Mouse (Mus musculus): ENCODE measurements around the gene Prkce. TPM values are rescaled to one million over a fixed set of nuclear protein-coding genes. Genes with fewer than 3 reads are reported as not detected.
A peak's percentile ranks its signal among the peaks of the same experiment; 100 is the strongest.

Prkce gene
- polyA plus RNA-seq, 1 experiment from 2014 or later: 5.5 TPM

DNA sequence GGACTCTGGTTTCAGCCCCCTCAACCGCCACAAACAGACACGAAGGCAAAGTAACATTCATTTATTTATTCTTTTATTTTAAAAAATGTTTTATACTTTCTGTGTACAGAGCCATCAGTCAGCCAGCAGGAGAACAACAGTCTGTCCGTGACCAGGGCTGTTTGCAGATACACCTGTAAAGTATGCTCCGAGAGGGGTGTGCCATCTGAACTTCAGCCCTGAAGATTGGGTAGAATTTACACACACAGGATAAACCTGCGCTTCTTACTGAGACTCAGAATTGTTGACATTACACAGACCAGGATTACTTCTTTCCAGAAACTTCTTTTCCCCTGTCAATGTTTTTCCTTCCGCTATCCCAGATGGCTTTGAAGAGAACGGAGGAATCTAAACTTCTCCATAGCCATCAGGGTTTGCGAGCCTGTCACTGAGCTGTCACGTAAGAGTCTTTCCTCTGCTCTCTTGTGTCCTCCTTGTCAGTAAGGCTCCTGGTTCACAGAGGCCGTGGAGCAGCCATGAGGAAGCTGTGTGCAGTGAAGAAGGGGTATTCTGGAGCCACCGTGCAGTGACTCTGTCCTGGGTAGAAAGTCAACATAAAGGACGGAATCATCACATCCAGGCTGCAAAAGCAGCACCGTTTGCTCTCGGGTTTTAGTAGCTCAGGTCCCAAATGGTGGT lies 286.2 kb downstream of the Prkce start:
- no peak overlapping the region for H3K9ac ChIP-seq (replicated peaks; ENCODE audit: low read length)
- ATAC-seq (ENCODE audit: low FRiP score, low TSS enrichment): no peak
- peaks cover 5% of the 10 kb centered on the region; the same call in 1 of the 2 replicates for H3K4me1 ChIP-seq (ENCODE audit: insufficient read depth, low read length)
- 70% methylated on average over 14 of the region's 14 CpGs for WGBS
- no peak overlapping the region for H3K4me3 ChIP-seq (ENCODE audit: low read length)
- H3K27me3 ChIP-seq (ENCODE audit: insufficient read depth, low read length): no peaks in the 10 kb centered on the region
- H3K9me3 ChIP-seq (ENCODE audit: low read length): no peaks in the 10 kb centered on the region
- H3K36me3 ChIP-seq (ENCODE audit: insufficient read depth, low read length): no peaks in the 10 kb centered on the region
- no peak overlapping the region for H3K4me2 ChIP-seq (replicated peaks; ENCODE audit: low read depth, low read length)
- H3K27ac ChIP-seq (ENCODE audit: low read length): no peak overlapping the region

DNA sequence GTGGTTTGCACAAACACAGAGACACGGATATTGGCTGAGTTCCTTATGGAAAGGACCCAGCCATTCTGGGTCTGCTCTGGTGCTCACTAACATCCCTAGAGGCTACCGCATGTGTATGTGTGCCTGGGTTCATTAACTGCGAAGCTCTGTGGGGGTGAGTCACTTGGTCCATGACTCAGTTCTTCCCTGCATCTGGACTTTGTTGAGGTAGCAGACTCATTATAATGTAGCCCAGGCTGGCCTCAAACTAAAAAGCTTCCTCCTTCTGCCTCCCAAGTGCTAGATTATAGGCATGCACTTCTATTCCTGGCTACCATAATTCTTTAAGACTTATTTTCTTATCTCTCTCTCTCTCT lies 286.7 kb downstream of the Prkce start:
- Histone ChIP-seq H3K36me3 (ENCODE audit: insufficient read depth, low read length) (no peaks in the 10 kb centered on the region), H3K9me3 (ENCODE audit: low read length) (no peaks in the 10 kb centered on the region), H3K9ac (replicated peaks; ENCODE audit: low read length) (no peak overlapping the region), H3K27ac (ENCODE audit: low read length) (no peak overlapping the region), H3K4me1 (ENCODE audit: insufficient read depth, low read length) (peaks cover 5% of the 10 kb centered on the region; the same call in 1 of the 2 replicates), H3K4me3 (ENCODE audit: low read length) (no peak overlapping the region), H3K4me2 (replicated peaks; ENCODE audit: low read depth, low read length) (no peak overlapping the region), H3K27me3 (ENCODE audit: insufficient read depth, low read length) (no peaks in the 10 kb centered on the region)
- 71% methylated on average over 3 of the region's 3 CpGs for WGBS
- ATAC-seq (ENCODE audit: low FRiP score, low TSS enrichment): no peak

DNA sequence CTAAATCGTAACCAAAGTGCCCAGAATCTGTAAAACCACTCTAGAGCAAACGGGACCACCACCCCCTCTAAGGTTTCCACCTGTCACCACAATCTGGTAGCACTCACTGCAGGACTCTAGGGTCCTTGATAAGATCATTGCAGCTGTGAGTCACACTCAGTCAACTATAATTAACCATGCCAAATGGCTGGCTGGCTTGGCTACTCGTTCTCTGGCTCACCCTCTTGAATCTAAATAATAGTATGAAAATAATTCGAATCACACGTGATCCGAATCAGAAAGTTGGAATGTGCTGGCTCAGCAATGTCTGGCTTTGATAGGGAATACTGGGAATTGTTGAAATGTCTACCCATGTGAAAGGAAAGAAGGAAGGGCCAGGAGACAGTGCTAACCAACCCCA lies 288.9 kb downstream of the Prkce start:
- no peaks in the 10 kb centered on the region for H3K36me3 ChIP-seq (ENCODE audit: insufficient read depth, low read length)
- no peaks in the 10 kb centered on the region for H3K27me3 ChIP-seq (ENCODE audit: insufficient read depth, low read length)
- peaks cover 15% of the 10 kb centered on the region for H3K4me1 ChIP-seq (ENCODE audit: insufficient read depth, low read length)
- H3K4me3 ChIP-seq (ENCODE audit: low read length): no peak overlapping the region
- H3K27ac ChIP-seq (ENCODE audit: low read length): no peak overlapping the region
- no peak for ATAC-seq (ENCODE audit: low FRiP score, low TSS enrichment)
- no peak overlapping the region for H3K4me2 ChIP-seq (replicated peaks; ENCODE audit: low read depth, low read length)
- no peak overlapping the region for H3K9ac ChIP-seq (replicated peaks; ENCODE audit: low read length)
- no peaks in the 10 kb centered on the region for H3K9me3 ChIP-seq (ENCODE audit: low read length)
- 69% methylated on average over 6 of the region's 6 CpGs for WGBS

DNA sequence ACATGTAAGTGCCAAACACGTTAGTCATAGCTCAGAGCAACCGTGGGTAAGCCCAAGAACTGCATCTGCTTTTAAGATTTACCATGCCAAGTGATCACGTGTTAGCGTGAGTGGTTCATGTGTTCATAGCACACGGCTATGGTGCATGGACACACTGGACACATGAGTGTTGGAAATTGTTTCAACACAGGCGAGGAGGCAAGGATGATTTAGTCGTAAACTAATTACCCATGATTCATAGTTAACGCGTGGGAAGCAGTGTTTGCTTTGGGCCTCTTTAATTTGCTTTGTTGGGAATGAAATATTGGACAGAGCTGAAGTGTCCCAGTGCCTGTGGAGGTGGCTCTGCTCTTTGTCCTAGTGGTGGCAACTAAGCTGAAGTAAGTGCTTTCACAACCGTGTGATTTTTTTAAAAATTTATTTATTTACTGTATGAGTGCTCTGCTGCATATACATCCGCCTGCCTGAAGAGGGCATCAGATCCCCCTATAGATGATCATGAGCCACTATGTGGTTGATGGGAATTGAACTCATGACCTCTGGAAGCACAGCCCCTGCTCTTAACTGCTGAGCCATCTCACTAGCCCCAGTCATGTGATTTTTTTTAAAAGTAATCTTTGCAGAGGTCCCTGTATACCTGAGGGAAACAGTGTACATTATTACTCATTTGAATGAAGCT lies 290.9 kb downstream of the Prkce start:
- Histone ChIP-seq H3K27me3 (ENCODE audit: insufficient read depth, low read length) (no peaks in the 10 kb centered on the region), H3K4me2 (replicated peaks; ENCODE audit: low read depth, low read length) (no peak overlapping the region), H3K4me1 (ENCODE audit: insufficient read depth, low read length) (peaks cover 18% of the 10 kb centered on the region), H3K4me3 (ENCODE audit: low read length) (no peak overlapping the region), H3K9ac (replicated peaks; ENCODE audit: low read length) (no peak overlapping the region), H3K9me3 (ENCODE audit: low read length) (no peaks in the 10 kb centered on the region), H3K27ac (ENCODE audit: low read length) (no peak overlapping the region), H3K36me3 (ENCODE audit: insufficient read depth, low read length) (no peaks in the 10 kb centered on the region)
- 60% methylated on average over 11 of the region's 11 CpGs for WGBS
- ATAC-seq (ENCODE audit: low FRiP score, low TSS enrichment): no peak

DNA sequence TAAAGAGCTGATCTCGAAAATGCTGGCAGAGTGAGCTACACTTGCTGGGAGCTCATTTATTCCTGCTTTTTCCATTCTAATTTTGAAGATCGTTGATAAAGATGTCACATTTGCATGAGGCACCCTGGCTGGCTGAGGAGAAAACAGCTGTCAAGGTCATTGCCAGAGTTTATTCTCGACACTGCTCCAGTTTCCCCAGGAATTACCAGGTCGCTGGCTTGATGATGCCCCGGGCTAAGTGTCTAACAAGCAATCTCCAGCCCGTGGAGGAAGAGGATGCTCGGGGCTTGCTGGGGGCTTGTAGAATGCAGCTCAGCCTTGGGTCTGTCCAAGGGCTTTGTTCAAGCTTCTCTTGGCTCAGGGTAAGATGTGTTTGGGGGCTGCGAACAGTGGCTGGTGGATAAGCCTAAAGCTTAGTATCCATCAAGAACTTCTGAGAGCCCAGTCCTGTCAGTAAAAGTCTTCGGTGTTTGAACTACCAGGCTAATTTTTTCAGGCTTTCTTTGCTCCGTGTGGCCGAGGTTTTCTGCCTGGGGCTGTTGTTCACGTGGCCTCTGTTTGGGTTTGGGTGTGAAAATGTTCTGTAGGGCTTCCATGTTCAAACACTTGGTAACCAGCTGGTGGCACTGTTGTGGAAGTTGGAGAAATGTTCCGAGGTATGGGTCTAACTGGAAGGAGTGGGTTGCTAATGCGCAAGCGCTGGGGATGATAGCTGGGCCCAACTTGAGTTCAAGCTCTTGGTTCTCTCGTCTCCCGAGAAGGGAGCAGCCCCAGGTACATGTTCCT lies 293.3 kb downstream of the Prkce start:
- no peak for ATAC-seq (ENCODE audit: low FRiP score, low TSS enrichment)
- 61% methylated on average over 17 of the region's 17 CpGs for WGBS
- H3K27ac ChIP-seq (ENCODE audit: low read length): no peak overlapping the region

DNA sequence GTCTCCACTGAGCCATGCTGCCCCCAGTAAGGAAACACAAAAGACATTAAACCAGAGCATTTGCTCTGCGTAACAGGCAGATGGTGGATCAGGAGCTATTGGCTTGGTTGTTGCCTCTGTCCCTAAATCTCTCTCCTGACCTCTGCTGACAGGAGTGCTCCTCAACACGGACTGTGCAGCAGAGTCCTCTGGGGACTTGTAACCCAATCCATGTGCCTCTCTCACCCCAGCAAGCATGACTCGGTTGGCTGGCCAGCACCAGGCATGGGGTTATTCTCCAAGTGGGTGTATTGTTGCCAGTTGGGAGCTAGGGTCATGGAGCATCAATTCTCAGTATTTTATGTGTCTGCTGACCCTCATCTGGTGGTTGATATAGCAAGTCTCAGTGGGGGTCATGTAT lies 295.8 kb downstream of the Prkce start:
- Histone ChIP-seq H3K9me3 (ENCODE audit: low read length) (no peaks in the 10 kb centered on the region), H3K9ac (replicated peaks; ENCODE audit: low read length) (no peak overlapping the region), H3K27me3 (ENCODE audit: insufficient read depth, low read length) (no peaks in the 10 kb centered on the region), H3K27ac (ENCODE audit: low read length) (no peak overlapping the region), H3K4me2 (replicated peaks; ENCODE audit: low read depth, low read length) (no peak overlapping the region), H3K4me3 (ENCODE audit: low read length) (no peak overlapping the region), H3K4me1 (ENCODE audit: insufficient read depth, low read length) (peaks cover 60% of the 10 kb centered on the region), H3K36me3 (ENCODE audit: insufficient read depth, low read length) (no peaks in the 10 kb centered on the region)
- 23% methylated on average over 3 of the region's 3 CpGs for WGBS
- ATAC-seq (ENCODE audit: low FRiP score, low TSS enrichment): peak; percentile 80

More for the DNA sequence above, 293.3 kb downstream of the Prkce start:
- Histone ChIP-seq H3K9me3 (ENCODE audit: low read length) (no peaks in the 10 kb centered on the region), H3K36me3 (ENCODE audit: insufficient read depth, low read length) (no peaks in the 10 kb centered on the region), H3K4me2 (replicated peaks; ENCODE audit: low read depth, low read length) (no peak overlapping the region), H3K27me3 (ENCODE audit: insufficient read depth, low read length) (no peaks in the 10 kb centered on the region), H3K4me1 (ENCODE audit: insufficient read depth, low read length) (peaks cover 41% of the 10 kb centered on the region), H3K4me3 (ENCODE audit: low read length) (no peak overlapping the region), H3K9ac (replicated peaks; ENCODE audit: low read length) (no peak overlapping the region; the same call in 1 of the 2 replicates)

DNA sequence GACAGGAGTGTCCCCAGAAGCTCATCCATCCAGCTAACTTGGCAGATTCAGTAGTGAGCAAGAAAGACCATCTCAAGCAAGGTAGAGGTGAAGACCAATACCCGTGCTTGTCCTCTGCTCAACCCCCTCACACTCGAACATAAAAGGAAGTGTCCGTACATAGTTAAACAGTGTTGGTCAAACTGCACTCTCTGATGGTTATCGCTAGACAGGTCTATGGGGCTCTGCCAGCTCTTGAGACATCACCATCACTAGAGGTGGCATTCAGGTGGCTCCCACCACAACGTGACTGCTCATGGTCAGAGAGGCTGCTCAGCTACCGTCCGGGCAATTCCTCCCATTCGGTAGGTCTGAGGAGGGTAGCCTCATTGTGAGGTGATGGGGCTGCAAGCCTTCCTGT lies 296.6 kb downstream of the Prkce start:
- Histone ChIP-seq H3K4me1 (ENCODE audit: insufficient read depth, low read length) (peaks cover 66% of the 10 kb centered on the region), H3K9ac (replicated peaks; ENCODE audit: low read length) (no peak overlapping the region), H3K4me2 (replicated peaks; ENCODE audit: low read depth, low read length) (no peak overlapping the region), H3K9me3 (ENCODE audit: low read length) (no peaks in the 10 kb centered on the region), H3K27ac (ENCODE audit: low read length) (no peak overlapping the region), H3K36me3 (ENCODE audit: insufficient read depth, low read length) (no peaks in the 10 kb centered on the region), H3K27me3 (ENCODE audit: insufficient read depth, low read length) (no peaks in the 10 kb centered on the region), H3K4me3 (ENCODE audit: low read length) (no peak overlapping the region)
- WGBS: 82% methylated on average over 8 of the region's 8 CpGs
- ATAC-seq (ENCODE audit: low FRiP score, low TSS enrichment): no peak

DNA sequence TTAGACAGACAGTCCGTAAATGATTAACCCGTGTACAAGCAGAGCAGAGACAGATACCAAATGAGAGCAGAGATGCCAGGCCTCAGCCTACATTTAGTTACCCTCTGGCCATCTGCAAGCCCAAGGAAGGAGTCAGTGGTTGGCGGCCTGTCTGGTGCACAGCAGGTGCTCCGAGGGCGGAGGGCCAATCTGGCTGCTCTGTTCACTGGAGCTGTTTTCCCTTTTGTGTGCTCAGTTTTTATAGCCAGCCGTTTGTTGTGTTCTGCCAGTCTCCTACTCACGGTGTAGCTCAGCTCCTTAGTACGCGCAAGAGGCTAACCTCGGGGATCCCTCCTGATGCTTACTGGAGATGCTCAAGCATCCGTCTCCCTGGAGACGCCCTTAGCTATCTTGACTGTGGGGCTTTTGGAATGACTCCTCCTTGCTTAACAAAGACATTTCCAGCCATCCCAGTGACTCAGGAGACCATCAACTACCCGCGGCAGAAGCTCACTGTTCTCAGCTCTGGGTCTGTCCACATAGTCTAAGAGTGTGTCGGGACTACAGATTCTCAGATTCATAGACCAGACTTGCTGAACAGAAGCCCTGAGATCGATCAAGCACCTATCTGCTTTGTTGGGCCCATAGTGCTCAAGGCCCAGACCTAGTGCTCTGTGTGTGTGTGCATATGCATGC lies 297.2 kb downstream of the Prkce start:
- ATAC-seq (ENCODE audit: low FRiP score, low TSS enrichment): peak; percentile 53; the same call in 1 of the 2 replicates
- Histone ChIP-seq H3K4me1 (ENCODE audit: insufficient read depth, low read length) (peaks cover 65% of the 10 kb centered on the region), H3K36me3 (ENCODE audit: insufficient read depth, low read length) (no peaks in the 10 kb centered on the region), H3K27ac (ENCODE audit: low read length) (peak overlapping the region; percentile 51; the same call in 1 of the 2 replicates), H3K27me3 (ENCODE audit: insufficient read depth, low read length) (no peaks in the 10 kb centered on the region), H3K9me3 (ENCODE audit: low read length) (no peaks in the 10 kb centered on the region), H3K9ac (replicated peaks; ENCODE audit: low read length) (no peak overlapping the region), H3K4me3 (ENCODE audit: low read length) (no peak overlapping the region), H3K4me2 (replicated peaks; ENCODE audit: low read depth, low read length) (no peak overlapping the region)
- WGBS: 61% methylated on average over 16 of the region's 16 CpGs

DNA sequence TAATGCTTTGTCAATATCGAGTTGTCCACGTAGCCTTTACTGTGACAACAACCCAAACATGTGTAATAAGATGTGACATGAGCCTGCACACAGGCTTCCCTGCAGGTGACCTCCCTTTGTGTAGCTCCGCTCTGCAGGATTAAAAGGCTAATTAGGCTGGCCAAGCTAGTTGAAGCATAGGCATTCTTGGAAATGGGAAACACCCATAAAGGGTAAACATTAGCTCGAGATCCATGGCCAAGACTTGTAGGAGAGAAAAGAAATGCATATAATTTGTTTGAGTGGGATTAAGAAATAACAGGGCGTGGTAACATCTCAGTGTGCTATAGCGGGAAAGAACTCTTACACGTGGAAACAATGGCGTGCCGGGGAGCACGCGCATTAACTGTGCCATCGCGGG lies 298.3 kb downstream of the Prkce start:
- Histone ChIP-seq H3K27ac (ENCODE audit: low read length) (0 out of 2 replicates have a peak overlapping the region, but pooled peaks have one; percentile 41), H3K27me3 (ENCODE audit: insufficient read depth, low read length) (no peaks in the 10 kb centered on the region), H3K9ac (replicated peaks; ENCODE audit: low read length) (no peak overlapping the region), H3K4me1 (ENCODE audit: insufficient read depth, low read length) (peaks cover 64% of the 10 kb centered on the region), H3K36me3 (ENCODE audit: insufficient read depth, low read length) (no peaks in the 10 kb centered on the region), H3K9me3 (ENCODE audit: low read length) (no peaks in the 10 kb centered on the region), H3K4me3 (ENCODE audit: low read length) (no peak overlapping the region), H3K4me2 (replicated peaks; ENCODE audit: low read depth, low read length) (no peak overlapping the region)
- ATAC-seq (ENCODE audit: low FRiP score, low TSS enrichment): peak; percentile 41; the same call in 1 of the 2 replicates
- WGBS: 69% methylated on average over 13 of the region's 13 CpGs
